Mouse (Mus musculus): Measurements from ENCODE around the gene Thada. TPM values are rescaled to one million over a fixed set of nuclear protein-coding genes. Genes with fewer than 3 reads are reported as not detected.

Gene Thada
- polyA plus RNA-seq, 1 experiment from 2014 or later: 12.5 TPM

DNA sequence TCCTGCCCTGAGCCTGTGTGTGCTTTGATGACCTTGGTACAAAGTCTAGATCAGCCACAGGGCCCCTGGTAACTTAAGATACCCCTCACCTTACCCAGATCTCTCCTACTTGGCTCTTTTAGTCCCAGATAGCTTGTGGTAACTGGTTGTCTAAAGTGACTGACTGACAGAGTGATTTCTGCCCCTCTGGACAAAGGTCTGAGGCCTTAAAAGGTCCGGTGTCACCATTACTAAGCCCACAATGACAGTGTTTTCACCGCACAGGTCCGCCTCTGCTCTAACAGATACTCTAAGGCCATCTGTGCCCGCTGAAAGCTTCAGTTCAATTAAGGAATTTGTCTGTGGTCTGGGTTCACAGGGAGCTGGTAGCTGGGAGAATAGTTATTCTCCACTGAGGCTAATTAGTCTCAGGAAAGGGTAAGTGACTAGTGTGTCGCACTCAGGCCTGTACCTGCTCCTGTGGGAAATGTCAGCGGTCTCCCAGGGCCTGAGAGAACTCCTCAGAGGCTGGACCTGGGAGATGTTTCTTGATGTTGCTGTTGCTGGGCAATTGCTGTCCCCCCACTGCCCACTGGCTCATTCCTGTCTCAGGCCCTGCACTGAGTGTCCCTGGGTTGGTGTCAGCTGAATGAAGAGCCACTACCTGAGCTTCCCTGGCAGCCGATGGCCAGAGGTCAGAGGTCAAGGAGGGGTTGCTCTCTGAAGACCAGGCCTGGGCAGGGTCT lies 319.4 kb downstream of the Thada start:
- Histone ChIP-seq H3K9me3 (replicated peaks) (no peaks in the 10 kb centered on the region), H3K27me3 (ENCODE audit: low read depth, poor library complexity, severe bottlenecking) (peaks cover 5% of the 10 kb centered on the region; the same call in 1 of the 2 replicates), H3K4me3 (no peak overlapping the region), H3K4me1 (peaks cover 73% of the 10 kb centered on the region), H3K27ac (peak overlapping the region; percentile 74), H3K36me3 (no peaks in the 10 kb centered on the region)
- no peak for DNase-seq (ENCODE audit: low spot score)
- WGBS: 42% methylated on average over 7 of the region's 7 CpGs

GRCm38 (mm10) chr17:84145826-84146287 lies 320.1 kb downstream of the Thada start:
- Histone ChIP-seq H3K36me3 (no peaks in the 10 kb centered on the region), H3K9me3 (replicated peaks) (no peaks in the 10 kb centered on the region), H3K27ac (peak overlapping the region; percentile 74), H3K27me3 (ENCODE audit: low read depth, poor library complexity, severe bottlenecking) (no peaks in the 10 kb centered on the region), H3K4me1 (peaks cover 76% of the 10 kb centered on the region), H3K4me3 (no peak overlapping the region)
- DNase-seq (ENCODE audit: low spot score): no peak
- WGBS: 15% methylated on average over 10 of the region's 10 CpGs

GRCm38 (mm10) chr17:84144762-84145599 lies 321.0 kb downstream of the Thada start:
- no peak for DNase-seq (ENCODE audit: low spot score)
- no peak overlapping the region for H3K4me3 ChIP-seq
- no peaks in the 10 kb centered on the region for H3K36me3 ChIP-seq
- WGBS: 82% methylated on average over 5 of the region's 5 CpGs
- H3K27me3 ChIP-seq (ENCODE audit: low read depth, poor library complexity, severe bottlenecking): no peaks in the 10 kb centered on the region
- H3K27ac ChIP-seq: peak overlapping the region; percentile 74
- H3K4me1 ChIP-seq: peaks cover 80% of the 10 kb centered on the region
- H3K9me3 ChIP-seq (replicated peaks): no peaks in the 10 kb centered on the region

GRCm38 (mm10) chr17:84144130-84144529 lies 321.9 kb downstream of the Thada start:
- Histone ChIP-seq H3K4me3 (no peak overlapping the region), H3K4me1 (peaks cover 72% of the 10 kb centered on the region), H3K36me3 (no peaks in the 10 kb centered on the region), H3K27me3 (ENCODE audit: low read depth, poor library complexity, severe bottlenecking) (no peaks in the 10 kb centered on the region), H3K27ac (no peak overlapping the region), H3K9me3 (replicated peaks) (no peaks in the 10 kb centered on the region)
- no peak for DNase-seq (ENCODE audit: low spot score)
- 93% methylated on average over 3 of the region's 3 CpGs for WGBS

- DNase-seq (ENCODE audit: low spot score): no peak
- 41% methylated on average over 12 of the region's 12 CpGs for WGBS
- peaks cover 64% of the 10 kb centered on the region for H3K4me1 ChIP-seq
- H3K36me3 ChIP-seq: no peaks in the 10 kb centered on the region
- H3K9me3 ChIP-seq (replicated peaks): no peaks in the 10 kb centered on the region
- peak overlapping the region; percentile 26; the same call in 1 of the 2 replicates for H3K27ac ChIP-seq
- no peaks in the 10 kb centered on the region for H3K27me3 ChIP-seq (ENCODE audit: low read depth, poor library complexity, severe bottlenecking)
- no peak overlapping the region for H3K4me3 ChIP-seq
Observed at GRCm38 (mm10) chr17:84143219-84143844, 322.7 kb downstream of the Thada start.

- H3K36me3 ChIP-seq: no peaks in the 10 kb centered on the region
- no peak overlapping the region for H3K4me3 ChIP-seq
- peaks cover 60% of the 10 kb centered on the region for H3K4me1 ChIP-seq
- no peak for DNase-seq (ENCODE audit: low spot score)
- H3K9me3 ChIP-seq (replicated peaks): no peaks in the 10 kb centered on the region
- WGBS: 86% methylated on average over 6 of the region's 6 CpGs
- H3K27me3 ChIP-seq (ENCODE audit: low read depth, poor library complexity, severe bottlenecking): no peaks in the 10 kb centered on the region
- H3K27ac ChIP-seq: peak overlapping the region; percentile 37; the same call in 1 of the 2 replicates
Observed at GRCm38 (mm10) chr17:84141691-84142090, 324.3 kb downstream of the Thada start.

GRCm38 (mm10) chr17:84140822-84141507 lies 325.0 kb downstream of the Thada start:
- H3K36me3 ChIP-seq: no peaks in the 10 kb centered on the region
- WGBS: 67% methylated on average over 10 of the region's 10 CpGs
- H3K27ac ChIP-seq: peak overlapping the region; percentile 59; the same call in 1 of the 2 replicates
- no peak for DNase-seq (ENCODE audit: low spot score)
- H3K27me3 ChIP-seq (ENCODE audit: low read depth, poor library complexity, severe bottlenecking): no peaks in the 10 kb centered on the region
- no peak overlapping the region for H3K4me3 ChIP-seq
- peaks cover 59% of the 10 kb centered on the region for H3K4me1 ChIP-seq
- no peaks in the 10 kb centered on the region for H3K9me3 ChIP-seq (replicated peaks)

Other genes starting within 250 kb of the Thada start
- gene Plekhh2, start 45.7 kb upstream of the Thada start, polyA plus RNA-seq (2016; fragmentation: Nextera tagmentation; extraction: Ambion mirVana): 3.9 and 5.0 TPM in 2 replicates
- gene Dync2li1, start 160.3 kb upstream of the Thada start, polyA plus RNA-seq (2016; fragmentation: Nextera tagmentation; extraction: Ambion mirVana): 25.5 and 33.4 TPM in 2 replicates
- gene Abcg8, start 210.1 kb upstream of the Thada start, polyA plus RNA-seq (2016; fragmentation: Nextera tagmentation; extraction: Ambion mirVana): 0.10 and 0.11 TPM in 2 replicates
- gene Abcg5, start 216.8 kb upstream of the Thada start, polyA plus RNA-seq (2016; fragmentation: Nextera tagmentation; extraction: Ambion mirVana): 0.97 and 1.1 TPM in 2 replicates